Mouse (Mus musculus): ENCODE measurements around the gene Vezf1.

Vezf1 gene

DNA sequence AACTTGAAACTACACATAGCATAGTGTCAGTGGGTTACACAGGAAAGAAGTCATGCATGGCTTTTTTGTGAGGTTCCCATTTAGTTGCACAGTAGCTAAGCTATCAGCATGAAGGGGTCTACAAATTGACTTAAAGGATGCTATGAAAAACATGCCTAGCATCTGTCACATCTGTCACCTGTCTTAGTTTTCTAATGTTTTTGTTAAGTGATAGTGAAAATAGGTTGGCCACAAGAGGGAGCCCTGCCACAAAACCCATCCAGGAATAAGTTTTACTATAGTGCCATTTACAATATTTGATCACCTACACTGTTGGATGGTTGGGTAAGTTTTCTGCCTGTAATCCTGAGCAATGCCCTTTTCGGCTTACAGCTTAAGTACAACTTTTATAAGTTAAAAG is 13.5 kb upstream of the Vezf1 start:
- no peak for DNase-seq

GRCm38 (mm10) chr11:88055777-88056176 is 12.3 kb upstream of the Vezf1 start:
- peak; percentile 60 for DNase-seq

DNA sequence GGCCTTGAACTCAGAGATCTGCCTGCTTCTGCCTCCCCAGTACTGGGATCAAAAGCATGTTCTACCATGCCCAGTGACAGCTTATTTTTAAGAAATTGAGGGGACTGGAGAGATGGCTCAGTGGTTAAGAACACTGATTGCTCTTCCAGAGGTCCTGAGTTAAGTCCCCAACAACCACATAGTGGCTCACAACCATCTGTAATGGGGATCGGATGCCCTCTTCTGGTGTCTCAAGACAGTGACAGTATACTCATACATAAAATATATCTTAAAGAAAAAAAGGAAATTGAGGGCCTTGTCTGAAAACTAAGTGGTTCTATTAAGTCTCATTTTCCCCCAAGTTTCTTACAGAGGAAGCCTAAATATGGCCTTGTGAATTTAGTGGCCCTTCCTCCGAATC is 10.3 kb upstream of the Vezf1 start:
- DNase-seq = no peak

- peak; percentile 96 for DNase-seq
Measured at GRCm38 (mm10) chr11:88059141-88059540, 8.9 kb upstream of the Vezf1 start.

DNA sequence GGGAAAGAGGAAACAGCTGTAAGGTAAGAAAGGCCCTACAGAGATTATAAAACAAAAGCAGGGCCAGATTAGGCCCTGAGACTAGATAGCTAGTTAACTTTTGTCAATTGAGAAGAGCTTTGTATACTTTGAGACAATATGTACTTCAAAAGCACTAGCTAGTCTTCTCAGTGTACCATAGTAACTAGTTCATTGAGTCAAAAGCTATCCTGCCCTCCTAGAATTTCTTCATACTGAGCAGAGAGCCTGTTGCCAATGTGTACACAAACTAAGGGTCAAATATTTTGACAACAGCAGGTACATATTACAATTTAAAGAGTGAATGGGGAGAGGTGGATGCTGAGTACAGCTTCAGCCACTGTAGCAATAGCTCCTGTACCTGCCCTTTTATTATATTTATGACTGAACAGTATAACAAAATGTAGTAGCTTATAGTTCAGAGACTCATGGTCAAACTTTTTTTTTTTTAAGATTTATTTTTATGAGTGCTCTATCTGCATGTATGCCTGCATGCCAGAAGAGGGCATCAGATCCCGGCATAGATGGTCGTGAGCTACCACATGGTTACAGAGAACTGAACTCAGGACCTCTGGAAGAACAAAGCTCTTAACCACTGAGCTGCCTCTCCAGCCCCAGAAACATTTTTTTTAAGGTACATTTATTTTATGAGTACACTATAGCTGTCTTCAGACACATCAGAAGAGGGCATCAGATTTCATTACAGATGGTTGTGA is 6.0 kb upstream of the Vezf1 start:
- peak; percentile 66 for DNase-seq

DNA sequence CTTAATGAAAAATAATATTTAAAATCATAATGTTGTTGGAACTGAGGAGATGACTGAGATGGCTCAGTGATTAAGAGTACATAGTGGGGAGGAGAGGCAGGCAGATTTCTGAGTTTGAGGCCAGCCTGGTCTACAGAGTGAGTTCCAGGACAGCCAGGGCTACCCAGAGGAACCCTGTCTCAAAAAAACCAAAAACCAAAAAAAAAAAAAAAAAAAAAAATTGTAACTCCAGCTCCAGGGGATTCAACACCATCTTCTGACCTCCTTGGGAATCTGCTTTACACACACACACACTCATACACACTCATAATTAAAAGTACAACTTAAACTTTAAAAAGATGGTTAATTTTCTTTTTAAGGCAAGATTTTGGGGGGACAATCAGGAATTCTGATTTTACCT is 2.3 kb upstream of the Vezf1 start:
- DNase-seq = no peak

- peak; percentile 89 for DNase-seq
Measured at GRCm38 (mm10) chr11:88067191-88067585, 891 bp upstream of the Vezf1 start.

DNA sequence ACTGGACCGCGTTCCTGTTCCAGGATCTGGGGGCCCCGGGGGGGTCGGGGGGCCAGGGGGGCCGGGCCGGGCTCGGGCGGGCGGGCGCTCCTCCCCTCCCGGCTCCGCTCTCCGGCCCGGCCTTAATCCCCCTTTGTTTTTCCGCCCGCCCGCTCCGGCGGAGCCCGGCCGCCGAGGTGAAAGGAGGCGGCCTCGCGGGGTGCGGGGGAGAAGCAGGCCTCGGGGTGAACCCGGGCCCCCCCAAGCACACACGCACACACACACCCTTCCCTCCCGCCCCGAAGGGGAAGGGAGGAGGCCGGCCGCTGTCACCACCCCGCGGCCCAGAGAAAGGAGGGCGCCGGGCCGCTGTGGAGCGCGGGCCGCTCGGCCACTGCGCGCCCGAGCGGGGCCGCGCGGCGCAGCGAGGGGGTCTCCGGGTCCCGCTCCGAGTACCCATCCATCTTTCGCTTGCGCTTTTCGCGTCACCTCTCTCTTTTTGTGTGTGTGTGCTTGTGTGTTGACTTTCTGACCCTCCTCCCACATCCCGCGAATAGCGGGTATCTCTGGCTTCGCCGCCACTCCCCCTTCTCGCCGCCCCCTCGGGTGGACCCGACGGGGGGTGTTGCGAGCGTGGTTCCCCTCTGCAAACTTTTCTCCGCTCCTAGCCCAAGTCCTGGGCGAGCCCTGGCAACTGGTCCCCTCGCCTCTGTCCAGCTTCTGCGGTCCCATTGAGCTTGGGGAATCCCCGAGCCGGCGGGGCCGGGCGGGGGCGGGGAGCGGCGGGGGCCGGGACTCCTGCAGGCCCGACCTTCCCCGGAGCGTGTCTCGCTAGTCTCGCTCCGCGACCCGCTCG is 549 bp downstream of the Vezf1 start:
- peak; percentile 99 for DNase-seq

GRCm38 (mm10) chr11:88069246-88069570 is 1.1 kb downstream of the Vezf1 start:
- no peak for DNase-seq

DNA sequence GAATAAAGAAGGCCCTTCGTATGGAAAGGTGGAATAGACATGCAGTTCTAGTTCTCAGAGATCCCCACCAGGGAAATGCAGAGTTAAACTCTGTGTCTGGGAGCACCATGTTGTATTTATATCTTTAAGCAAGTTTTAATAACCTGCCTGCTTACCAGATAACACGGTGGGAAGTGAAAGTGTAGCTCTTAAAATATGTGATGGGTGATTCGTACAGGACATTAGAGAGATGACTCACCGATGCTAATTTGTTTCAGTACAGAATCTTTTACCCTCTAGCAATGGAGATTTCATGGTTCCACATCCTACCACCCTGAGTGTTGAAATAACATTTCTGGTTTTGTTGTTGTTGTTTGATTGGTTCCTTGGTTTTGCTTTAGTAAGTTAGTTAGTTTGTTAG is 2.3 kb downstream of the Vezf1 start:
- DNase-seq = peak; percentile 46

DNA sequence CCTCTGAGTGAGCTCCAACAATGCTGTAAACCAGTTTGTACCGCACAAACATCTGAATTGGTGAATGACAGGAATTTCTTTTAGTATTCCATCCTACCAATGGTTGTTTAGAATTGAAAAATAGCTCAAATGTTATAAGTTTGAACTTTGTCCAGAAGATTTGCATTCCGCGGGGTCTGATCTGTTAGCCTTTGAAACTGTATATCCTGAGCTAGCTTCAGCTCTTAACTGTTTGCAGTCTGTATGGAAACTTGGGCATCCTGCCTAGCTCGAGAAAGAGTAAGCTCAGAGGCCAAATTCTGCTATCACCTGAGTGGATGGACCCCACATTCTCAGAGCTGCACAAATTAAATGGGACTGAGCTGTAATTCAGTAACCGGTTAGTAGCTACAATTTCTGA is 3.0 kb downstream of the Vezf1 start:
- DNase-seq = peak; percentile 68

- DNase-seq = peak; percentile 85
Measured at GRCm38 (mm10) chr11:88073343-88073875, 5.3 kb downstream of the Vezf1 start.

DNA sequence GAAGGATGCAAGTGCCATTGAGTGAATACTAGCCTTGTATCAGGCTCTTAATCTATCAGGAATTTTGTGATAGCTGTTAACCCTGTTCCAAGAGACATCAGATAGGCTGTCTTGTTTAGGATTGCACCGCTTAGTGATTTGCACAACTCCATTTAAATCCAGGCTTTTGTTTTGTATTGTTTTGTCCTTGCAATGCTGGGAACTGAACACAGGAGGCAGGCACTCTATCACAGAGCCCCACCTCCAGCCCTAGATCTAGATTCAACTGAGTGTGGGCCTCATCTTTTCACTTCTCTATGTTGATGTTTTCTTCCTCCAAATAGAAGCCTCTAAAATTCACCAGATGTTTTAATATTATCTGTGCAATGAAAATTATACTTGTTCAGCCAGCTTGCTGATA is 7.6 kb downstream of the Vezf1 start:
- DNase-seq = no peak

- DNase-seq = no peak
Measured at GRCm38 (mm10) chr11:88076394-88076793, 8.3 kb downstream of the Vezf1 start.

GRCm38 (mm10) chr11:88083699-88084098 is 15.6 kb downstream of the Vezf1 start:
- no peak for DNase-seq

GRCm38 (mm10) chr11:88086737-88087627 is 18.9 kb downstream of the Vezf1 start:
- DNase-seq = peak; percentile 99

GRCm38 (mm10) chr11:88089150-88089549 is 21.1 kb downstream of the Vezf1 start:
- peak; percentile 90 for DNase-seq

GRCm38 (mm10) chr11:88090293-88090692 is 22.2 kb downstream of the Vezf1 start:
- no peak for DNase-seq

GRCm38 (mm10) chr11:88091949-88092348 is 23.9 kb downstream of the Vezf1 start:
- DNase-seq = no peak

- DNase-seq = peak; percentile 98
Measured at GRCm38 (mm10) chr11:88097173-88097572, 29.1 kb downstream of the Vezf1 start.

DNA sequence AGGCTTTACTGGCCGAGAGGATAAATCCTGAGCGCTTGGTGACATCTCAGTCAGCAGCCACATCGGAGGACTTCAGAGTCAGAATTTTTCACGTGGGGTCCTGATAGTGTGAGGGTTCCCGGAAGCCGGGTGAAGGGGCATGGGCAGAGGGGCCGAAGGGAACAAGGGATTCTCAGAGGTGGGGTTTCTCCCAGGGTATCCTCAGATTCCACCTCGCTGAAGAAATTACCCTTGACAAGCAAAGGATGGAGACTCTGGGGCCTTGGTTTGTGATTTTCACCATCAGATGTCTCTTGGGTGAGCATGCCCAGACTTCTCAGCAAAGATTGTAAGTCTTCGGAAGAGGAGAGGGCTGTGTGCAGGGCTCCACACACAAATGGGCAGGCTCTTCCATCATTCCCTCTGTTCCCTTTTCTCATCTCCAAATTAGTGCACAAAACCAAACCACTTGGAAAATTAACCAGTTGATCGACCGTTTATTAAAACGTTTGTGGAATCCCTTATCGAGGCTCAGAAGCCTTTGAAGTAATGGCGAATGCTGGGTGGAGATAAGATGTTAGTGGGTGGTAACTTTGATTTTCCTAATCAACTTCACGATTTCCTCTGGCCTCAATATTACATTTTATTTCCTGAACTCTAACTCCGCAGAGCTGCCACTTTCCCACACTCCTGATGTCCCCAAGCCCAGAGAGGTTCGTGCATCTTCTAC is 30.1 kb downstream of the Vezf1 start, which contains the start of gene Cuedc1:
Gene Cuedc1, plus strand, starts transcription at position 38 of the 709 bp plus-strand sequence.
- peak; percentile 91 for DNase-seq

All from heart, adult 11 months (tissue).